Mouse (Mus musculus) liver, postnatal 0 days (tissue): ENCODE measurements around the gene Lyrm7. TPM values are rescaled to one million over a fixed set of nuclear protein-coding genes. Genes with fewer than 3 reads are reported as not detected.

Experiments
- ATAC-seq: fragments of 200-750 bp; cut with Nextera tagmentation; 2 replicates; pipeline ENCODE4 v1.8.0; 2017; ENCODE audit warnings: mild to moderate bottlenecking, moderate library complexity
- DNase-seq: peaks from one replicate; pipeline ENCODE4 v3.0.0-alpha.2; 2016
- H3K27ac ChIP-seq: fragments of 300-500 bp; sonication (generic); 2 replicates; pipeline ENCODE4 v1.5.1; 2014; ENCODE audit warnings: antibody characterized with exemption, moderate library complexity, mild to moderate bottlenecking, low read depth
- H3K27me3 ChIP-seq: fragments of 300-500 bp; sonication (generic); 2 replicates; pipeline ENCODE4 v1.6.1; 2014; ENCODE audit warnings: low read length, control low read depth, mixed read lengths; ENCODE audit not compliant: insufficient read depth
- H3K36me3 ChIP-seq: fragments of 300-500 bp; sonication (generic); replicated peaks from 2 replicates; pipeline ENCODE4 v1.6.1; 2014; ENCODE audit warnings: mild to moderate bottlenecking, control low read depth, low read length, moderate library complexity, mixed read lengths; ENCODE audit not compliant: insufficient read depth
- H3K4me1 ChIP-seq: fragments of 300-500 bp; sonication (generic); 2 replicates; pipeline ENCODE4 v1.6.1; 2014; ENCODE audit warnings: antibody characterized with exemption, mild to moderate bottlenecking, control low read depth; ENCODE audit not compliant: insufficient read depth
- H3K4me2 ChIP-seq: fragments of 300-500 bp; sonication (generic); 2 replicates; pipeline ENCODE4 v1.6.1; 2014; ENCODE audit warnings: low read depth, mild to moderate bottlenecking, low read length, moderate library complexity, mixed read lengths
- H3K4me3 ChIP-seq: fragments of 300-500 bp; sonication (generic); 2 replicates; pipeline ENCODE4 v1.5.1; 2014; ENCODE audit warnings: low read depth, low read length
- H3K9ac ChIP-seq: fragments of 300-500 bp; sonication (generic); replicated peaks from 2 replicates; pipeline ENCODE4 v1.6.1; 2014; ENCODE audit warnings: mild to moderate bottlenecking, moderate library complexity
- H3K9me3 ChIP-seq: fragments of 300-500 bp; sonication (generic); 2 replicates; pipeline ENCODE4 v1.6.1; 2016; ENCODE audit warnings: mild to moderate bottlenecking, control low read depth, low read length, mixed read lengths
- CTCF ChIP-seq: sonication (generic); IDR thresholded peaks from 2 replicates; pipeline ENCODE4 v1.5.1; 2016; ENCODE audit warnings: antibody characterized with exemption, low read depth
- EP300 ChIP-seq: IDR thresholded peaks from 2 replicates; pipeline ENCODE4 v1.6.1; 2016; ENCODE audit warnings: antibody characterized with exemption, low read depth, mild to moderate bottlenecking
- WGBS: fragments of 180-500 bp; shearing (Covaris S2); extraction: QIAGEN DNeasy Blood & Tissue Kit; methylation state at CpG from one replicate; pipeline ENCODE4 v1.1.7; 2014; ENCODE audit not compliant: insufficient replicate concordance; 5-methylcytosine and 5-hydroxymethylcytosine counted together
- polyA plus RNA-seq: library from polyadenylated mRNA; unstranded; fragments of >200 nt; fragmentation: Nextera tagmentation; extraction: Ambion mirVana; gene quantifications from 2 replicates; pipeline ENCODE4 v1.2.1, GENCODE M21; 2015

Gene Lyrm7
- polyA plus RNA-seq: 2.9 and 5.0 TPM in 2 replicates

- ATAC-seq (peak; percentile 97), DNase-seq (peak; percentile 97)
- Histone ChIP-seq H3K36me3 (no peaks in the 10 kb centered on the region), H3K4me1 (peaks cover 19% of the 10 kb centered on the region), H3K4me3 (peak within 1 kb of the TSS; percentile 67), H3K27me3 (no peaks in the 10 kb centered on the region), H3K9ac (peak within 1 kb of the TSS; percentile 63), H3K4me2 (peak within 1 kb of the TSS; percentile 79), H3K27ac (peak within 1 kb of the TSS; percentile 97), H3K9me3 (no peaks in the 10 kb centered on the region)
- under 1% methylated on average over 42 of the region's 42 CpGs for WGBS
- TF ChIP-seq CTCF: peak; percentile 47
- peak; percentile 85 for TF ChIP-seq EP300
Observed at GRCm38 (mm10) chr11:54860256-54861038, at the start of gene Lyrm7. Gene Lyrm7, minus strand, starts transcription at chr11:54860916.

GRCm38 (mm10) chr11:54910081-54910665, 49.5 kb upstream of the Lyrm7 start:
- DNase-seq (no peak), ATAC-seq (no peak)
- H3K9me3 ChIP-seq: no peaks in the 10 kb centered on the region
- H3K4me1 ChIP-seq: no peaks in the 10 kb centered on the region
- H3K4me3 ChIP-seq: no peak overlapping the region
- TF ChIP-seq EP300: no peak
- no peak overlapping the region for H3K9ac ChIP-seq
- no peaks in the 10 kb centered on the region for H3K27me3 ChIP-seq
- no peak overlapping the region for H3K4me2 ChIP-seq
- H3K27ac ChIP-seq: no peak overlapping the region
- H3K36me3 ChIP-seq: peaks cover 25% of the 10 kb centered on the region
- WGBS: 81% methylated on average over 12 of the region's 12 CpGs

GRCm38 (mm10) chr11:54909273-54909672, 48.6 kb upstream of the Lyrm7 start:
- H3K4me2 ChIP-seq: no peak overlapping the region
- H3K9ac ChIP-seq: no peak overlapping the region
- peaks cover 16% of the 10 kb centered on the region for H3K36me3 ChIP-seq
- TF ChIP-seq EP300: no peak
- ATAC-seq (no peak), DNase-seq (no peak)
- 78% methylated on average over 11 of the region's 11 CpGs for WGBS
- H3K4me1 ChIP-seq: peaks cover 3% of the 10 kb centered on the region; the same call in 1 of the 2 replicates
- H3K27ac ChIP-seq: no peak overlapping the region
- H3K9me3 ChIP-seq: no peaks in the 10 kb centered on the region
- H3K27me3 ChIP-seq: no peaks in the 10 kb centered on the region
- H3K4me3 ChIP-seq: no peak overlapping the region

- no peak overlapping the region for H3K27ac ChIP-seq
Observed at GRCm38 (mm10) chr11:54907259-54907658, 46.5 kb upstream of the Lyrm7 start.

GRCm38 (mm10) chr11:54906466-54906865, 45.8 kb upstream of the Lyrm7 start:
- TF ChIP-seq EP300 (no peak), CTCF (no peak)
- WGBS: 55% methylated on average over 4 of the region's 4 CpGs
- ATAC-seq: no peak
- H3K4me3 ChIP-seq: no peak overlapping the region
- H3K27ac ChIP-seq: no peak overlapping the region
- H3K27me3 ChIP-seq: no peaks in the 10 kb centered on the region
- H3K36me3 ChIP-seq: peaks cover 6% of the 10 kb centered on the region
- peaks cover 13% of the 10 kb centered on the region for H3K4me1 ChIP-seq
- H3K9ac ChIP-seq: no peak overlapping the region
- no peaks in the 10 kb centered on the region for H3K9me3 ChIP-seq
- no peak overlapping the region for H3K4me2 ChIP-seq
- DNase-seq: no peak

More at GRCm38 (mm10) chr11:54907259-54907658, 46.5 kb upstream of the Lyrm7 start:
- TF ChIP-seq CTCF: no peak
- no peak for TF ChIP-seq EP300
- H3K4me1 ChIP-seq: peaks cover 10% of the 10 kb centered on the region
- DNase-seq (no peak), ATAC-seq (no peak)
- H3K36me3 ChIP-seq: peaks cover 6% of the 10 kb centered on the region
- H3K9me3 ChIP-seq: no peaks in the 10 kb centered on the region
- no peak overlapping the region for H3K9ac ChIP-seq
- no peaks in the 10 kb centered on the region for H3K27me3 ChIP-seq
- no peak overlapping the region for H3K4me2 ChIP-seq
- 70% methylated on average over 5 of the region's 5 CpGs for WGBS
- no peak overlapping the region for H3K4me3 ChIP-seq

- Histone ChIP-seq H3K4me3 (no peak overlapping the region), H3K4me1 (peaks cover 13% of the 10 kb centered on the region), H3K27ac (no peak overlapping the region), H3K9me3 (no peaks in the 10 kb centered on the region), H3K4me2 (no peak overlapping the region), H3K27me3 (no peaks in the 10 kb centered on the region), H3K9ac (no peak overlapping the region), H3K36me3 (peaks cover 5% of the 10 kb centered on the region)
- no peak for DNase-seq
- TF ChIP-seq EP300 (no peak), CTCF (no peak)
- ATAC-seq: peak; percentile 56
- WGBS: 55% methylated on average over 4 of the region's 4 CpGs
Observed at GRCm38 (mm10) chr11:54905931-54906330, 45.2 kb upstream of the Lyrm7 start.
